Mouse (Mus musculus) forebrain, embryonic 10.5 days (tissue): ENCODE results near the gene Asphd1. TPM values are rescaled to one million over a fixed set of nuclear protein-coding genes. Genes with fewer than 3 reads are reported as not detected.
A peak's percentile ranks its signal among the peaks of the same experiment; 100 is the strongest.
"Not testable (repeated sequence)": the region's sequence is repeated elsewhere in the genome, so short reads cannot be mapped to it uniquely, and the experiment has no call there.

Experiments used
- DNase-seq: peaks from one replicate; pipeline ENCODE4 v3.0.0-alpha.2; 2017; ENCODE audit warnings: low spot score; ENCODE audit errors: extremely low spot score
- H3K27ac ChIP-seq: fragments of 300-500 bp; sonication (generic); 2 replicates; pipeline ENCODE4 v1.5.1; 2016; ENCODE audit warnings: mild to moderate bottlenecking
- H3K27me3 ChIP-seq: fragments of 300-500 bp; sonication (generic); 2 replicates; pipeline ENCODE4 v1.6.1; 2016; ENCODE audit warnings: mild to moderate bottlenecking; ENCODE audit not compliant: poor library complexity, severe bottlenecking
- H3K36me3 ChIP-seq: fragments of 300-500 bp; sonication (generic); replicated peaks from 2 replicates; pipeline ENCODE4 v1.6.1; 2016; ENCODE audit warnings: mild to moderate bottlenecking, moderate library complexity
- H3K4me1 ChIP-seq: fragments of 300-500 bp; sonication (generic); 2 replicates; pipeline ENCODE4 v1.6.1; 2016
- H3K4me3 ChIP-seq: fragments of 300-500 bp; sonication (generic); 2 replicates; pipeline ENCODE4 v1.5.1; 2016; ENCODE audit warnings: mild to moderate bottlenecking, moderate library complexity
- H3K9me3 ChIP-seq: fragments of 300-500 bp; sonication (generic); 2 replicates; pipeline ENCODE4 v1.6.1; 2016; ENCODE audit warnings: mild to moderate bottlenecking, moderate library complexity
- WGBS: fragments of 180-500 bp; shearing (Covaris S2); methylation state at CpG from one replicate; pipeline ENCODE4 v1.1.7; 2016; 5-methylcytosine and 5-hydroxymethylcytosine counted together
- polyA plus RNA-seq: library from polyadenylated mRNA; unstranded; fragments of >200 nt; fragmentation: Nextera tagmentation; extraction: Ambion mirVana; gene quantifications from 2 replicates; pipeline ENCODE4 v1.2.1, GENCODE M21; 2016

Gene Asphd1
- polyA plus RNA-seq, 1 experiment from 2014 or later: 0.21 TPM

GRCm38 (mm10) chr7:126948626-126949025 lies 756 bp downstream of the Asphd1 start:
- H3K27ac ChIP-seq: no peak overlapping the region
- H3K36me3 ChIP-seq: peaks cover 29% of the 10 kb centered on the region
- H3K4me3 ChIP-seq: peak overlapping the region; percentile 62; the same call in 1 of the 2 replicates
- peaks cover 29% of the 10 kb centered on the region for H3K4me1 ChIP-seq
- H3K9me3 ChIP-seq: no peaks in the 10 kb centered on the region
- DNase-seq: no peak
- H3K27me3 ChIP-seq: peaks cover 56% of the 10 kb centered on the region
- 84% methylated on average over 10 of the region's 10 CpGs for WGBS

GRCm38 (mm10) chr7:126946530-126946929 lies 2.9 kb downstream of the Asphd1 start:
- no peak overlapping the region for H3K4me3 ChIP-seq
- H3K9me3 ChIP-seq: no peaks in the 10 kb centered on the region
- H3K4me1 ChIP-seq: peaks cover 28% of the 10 kb centered on the region
- H3K27ac ChIP-seq: no peak overlapping the region
- peaks cover 49% of the 10 kb centered on the region for H3K36me3 ChIP-seq
- H3K27me3 ChIP-seq: peaks cover 35% of the 10 kb centered on the region
- DNase-seq: peak; percentile 30
- WGBS: 47% methylated on average over 3 of the region's 3 CpGs

- no peak overlapping the region for H3K27ac ChIP-seq
- peaks cover 10% of the 10 kb centered on the region; the same call in 1 of the 2 replicates for H3K4me1 ChIP-seq
- WGBS: 85% methylated on average over 5 of the region's 5 CpGs
- DNase-seq: no peak
- no peak overlapping the region for H3K4me3 ChIP-seq
- H3K36me3 ChIP-seq: peaks cover 83% of the 10 kb centered on the region
- no peaks in the 10 kb centered on the region for H3K9me3 ChIP-seq
- no peaks in the 10 kb centered on the region for H3K27me3 ChIP-seq
These were observed 7.6 kb downstream of the Asphd1 start for GRCm38 (mm10) chr7:126941801-126942200.

DNA sequence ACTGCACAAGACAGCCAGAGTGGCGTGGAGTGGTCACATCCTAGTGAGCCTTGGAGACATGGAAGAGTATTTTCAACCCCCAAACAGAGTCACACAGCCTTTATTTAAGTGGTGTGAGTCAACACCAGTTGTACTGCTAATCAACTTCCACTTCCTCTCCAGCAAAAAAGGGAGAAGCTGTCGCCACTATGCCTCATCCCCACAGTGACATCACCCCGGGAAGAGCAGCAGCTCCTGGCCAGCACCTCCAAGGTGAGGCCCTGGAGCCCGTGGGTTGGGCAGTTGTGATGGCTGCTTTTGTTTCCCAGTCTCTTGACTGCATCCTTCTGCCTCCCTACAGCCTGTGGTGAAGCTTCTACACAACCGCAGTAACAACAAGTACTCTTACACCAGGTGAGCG lies 8.2 kb downstream of the Asphd1 start:
- no peak for DNase-seq
- 50% methylated on average over 6 of the region's 6 CpGs for WGBS
- H3K36me3 ChIP-seq: peaks cover 84% of the 10 kb centered on the region

DNA sequence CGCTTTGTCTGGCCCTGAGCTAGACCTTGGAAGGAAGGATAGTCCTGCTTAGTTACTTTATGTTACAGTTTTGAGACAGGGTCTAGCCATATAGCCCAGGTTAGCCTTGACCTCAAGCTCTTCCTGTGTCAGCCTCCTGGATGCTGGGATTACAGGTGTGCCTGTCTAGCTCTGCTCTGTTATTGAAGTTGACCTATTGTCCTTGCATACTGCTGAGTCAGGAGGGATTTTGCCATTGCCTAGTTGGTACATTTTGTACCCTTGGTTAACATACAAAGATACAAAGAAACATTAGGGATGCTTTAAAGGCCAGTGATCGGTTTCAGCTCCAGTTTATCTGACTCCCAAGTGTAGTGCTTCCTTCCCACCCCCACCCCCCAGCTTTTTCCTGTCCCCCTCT lies 16.7 kb downstream of the Asphd1 start:
- peaks cover 25% of the 10 kb centered on the region for H3K4me1 ChIP-seq
- no peak overlapping the region for H3K4me3 ChIP-seq
- 87% methylated on average over 2 of the region's 2 CpGs for WGBS
- no peaks in the 10 kb centered on the region for H3K27me3 ChIP-seq
- no peak for DNase-seq
- no peak overlapping the region for H3K27ac ChIP-seq
- no peaks in the 10 kb centered on the region for H3K9me3 ChIP-seq
- peaks cover 74% of the 10 kb centered on the region for H3K36me3 ChIP-seq

More for the DNA sequence above, 8.2 kb downstream of the Asphd1 start:
- H3K4me3 ChIP-seq: no peak overlapping the region
- no peak overlapping the region for H3K27ac ChIP-seq
- H3K9me3 ChIP-seq: no peaks in the 10 kb centered on the region
- H3K27me3 ChIP-seq: no peaks in the 10 kb centered on the region
- peaks cover 10% of the 10 kb centered on the region; the same call in 1 of the 2 replicates for H3K4me1 ChIP-seq

DNA sequence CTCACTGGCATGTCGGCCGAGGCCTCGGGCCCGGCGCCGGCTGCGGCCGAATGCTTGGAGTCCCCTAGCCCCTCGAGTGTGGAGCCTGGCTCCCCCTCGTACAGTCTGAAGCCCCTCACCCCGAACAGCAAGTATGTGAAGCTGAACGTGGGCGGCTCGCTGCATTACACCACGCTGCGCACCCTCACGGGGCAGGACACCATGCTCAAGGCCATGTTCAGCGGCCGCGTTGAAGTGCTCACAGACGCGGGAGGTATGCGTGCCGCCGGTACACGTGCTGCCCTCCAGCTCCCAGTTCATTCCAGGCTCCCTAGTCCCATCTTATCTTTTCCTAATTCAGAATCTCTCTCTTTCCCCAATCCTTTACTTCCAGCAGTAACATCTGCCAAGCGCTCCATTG lies 20.3 kb downstream of the Asphd1 start:
- Histone ChIP-seq H3K9me3 (no peaks in the 10 kb centered on the region), H3K36me3 (peaks cover 38% of the 10 kb centered on the region), H3K4me1 (peaks cover 28% of the 10 kb centered on the region), H3K27me3 (no peaks in the 10 kb centered on the region), H3K27ac (peak overlapping the region; percentile 87), H3K4me3 (peak overlapping the region; percentile 70)
- under 1% methylated on average over 27 of the region's 27 CpGs for WGBS
- DNase-seq: no peak

DNA sequence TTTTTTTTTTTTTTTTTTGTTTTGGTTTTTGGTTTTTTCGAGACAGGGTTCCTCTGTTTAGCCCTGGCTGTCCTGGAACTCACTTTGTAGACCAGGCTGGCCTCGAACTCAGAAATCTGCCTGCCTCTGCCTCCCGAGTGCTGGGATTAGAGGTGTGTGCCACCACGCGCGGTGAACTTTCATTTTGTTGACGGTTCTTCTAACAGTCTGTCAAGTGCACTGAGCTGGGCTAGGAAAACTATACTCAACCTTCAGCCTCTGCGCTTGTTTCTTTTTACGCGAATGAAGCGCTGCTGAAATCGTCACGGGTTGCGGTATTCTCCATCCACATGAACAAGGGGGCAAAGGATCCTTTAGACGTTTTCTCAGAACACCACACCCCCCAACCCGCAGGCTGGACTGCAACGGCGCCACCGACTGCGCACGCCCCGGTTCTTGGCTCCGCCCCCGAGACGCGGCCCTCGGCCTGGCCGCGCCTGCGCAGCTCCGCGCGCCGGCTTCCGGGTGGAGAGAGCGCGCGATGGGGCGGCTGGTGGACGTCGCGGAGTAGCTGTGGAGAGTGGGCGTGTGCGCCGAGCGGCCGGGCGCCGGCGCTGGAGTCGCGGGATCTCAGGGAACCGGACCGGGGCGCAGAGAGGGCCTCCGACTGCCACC lies 20.9 kb downstream of the Asphd1 start, which contains the start of gene Kctd13:
Gene Kctd13, plus strand, starts transcription at position 496 of the 654 bp plus-strand sequence.
- Histone ChIP-seq H3K4me1 (peaks cover 32% of the 10 kb centered on the region), H3K27ac (peak within 1 kb of the TSS; percentile 87), H3K9me3 (no peaks in the 10 kb centered on the region), H3K27me3 (no peaks in the 10 kb centered on the region), H3K4me3 (peak within 1 kb of the TSS; percentile 70), H3K36me3 (peaks cover 34% of the 10 kb centered on the region)
- 6% methylated on average over 56 of the region's 56 CpGs for WGBS
- peak; percentile 88 for DNase-seq

DNA sequence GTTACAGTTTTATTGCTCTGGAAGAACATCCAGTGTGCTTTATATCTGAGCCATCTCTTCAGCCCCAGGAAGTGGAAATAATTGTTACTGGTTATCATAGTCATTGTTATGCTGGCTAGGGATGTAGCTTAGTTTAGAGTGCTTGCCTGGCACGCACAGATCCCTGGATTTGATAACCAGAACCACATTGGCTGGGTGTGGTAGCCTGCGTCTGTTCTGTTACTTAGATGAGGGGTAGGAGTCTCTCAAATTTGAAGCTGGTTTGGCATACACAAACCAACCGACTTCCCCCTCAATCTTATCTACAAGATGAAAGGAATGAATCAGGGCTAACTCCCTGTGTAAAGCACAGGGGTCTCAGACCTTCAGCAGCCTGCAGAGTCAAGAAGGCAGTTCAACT lies 23.1 kb downstream of the Asphd1 start:
- Histone ChIP-seq H3K9me3 (no peaks in the 10 kb centered on the region), H3K27me3 (no peaks in the 10 kb centered on the region), H3K27ac (no peak overlapping the region), H3K4me3 (no peak overlapping the region), H3K36me3 (peaks cover 13% of the 10 kb centered on the region), H3K4me1 (peaks cover 46% of the 10 kb centered on the region)
- DNase-seq: no peak
- 59% methylated on average over 3 of the region's 3 CpGs for WGBS

GRCm38 (mm10) chr7:126923999-126924398 lies 25.4 kb downstream of the Asphd1 start:
- H3K27me3 ChIP-seq: no peaks in the 10 kb centered on the region
- H3K9me3 ChIP-seq: no peaks in the 10 kb centered on the region
- no peaks in the 10 kb centered on the region for H3K36me3 ChIP-seq
- 72% methylated on average over 5 of the region's 5 CpGs for WGBS
- H3K27ac ChIP-seq: peak overlapping the region; percentile 67
- no peak overlapping the region for H3K4me3 ChIP-seq
- no peak for DNase-seq
- H3K4me1 ChIP-seq: peaks cover 32% of the 10 kb centered on the region

GRCm38 (mm10) chr7:126922624-126923060 lies 26.7 kb downstream of the Asphd1 start, which contains the start of gene Tmem219:
TSS of gene Tmem219 (minus strand) at chr7:126922917.
- Histone ChIP-seq H3K27ac (peak within 1 kb of the TSS; percentile 81), H3K4me3 (peak within 1 kb of the TSS; percentile 28), H3K9me3 (no peaks in the 10 kb centered on the region), H3K4me1 (peaks cover 28% of the 10 kb centered on the region), H3K27me3 (no peaks in the 10 kb centered on the region), H3K36me3 (no peaks in the 10 kb centered on the region)
- 67% methylated on average over 5 of the region's 5 CpGs for WGBS
- no peak for DNase-seq

GRCm38 (mm10) chr7:126921563-126921962 lies 27.8 kb downstream of the Asphd1 start:
- WGBS: 86% methylated on average over 2 of the region's 2 CpGs
- DNase-seq: no peak
- Histone ChIP-seq H3K9me3 (no peaks in the 10 kb centered on the region), H3K4me3 (peak overlapping the region; percentile 28; the same call in 1 of the 2 replicates), H3K27ac (peak overlapping the region; percentile 81), H3K4me1 (peaks cover 28% of the 10 kb centered on the region), H3K27me3 (no peaks in the 10 kb centered on the region), H3K36me3 (no peaks in the 10 kb centered on the region)

- no peak for DNase-seq
- WGBS: 93% methylated on average over 4 of the region's 4 CpGs
- no peak overlapping the region for H3K27ac ChIP-seq
- H3K9me3 ChIP-seq: no peaks in the 10 kb centered on the region
- no peaks in the 10 kb centered on the region for H3K27me3 ChIP-seq
- no peak overlapping the region for H3K4me3 ChIP-seq
- H3K36me3 ChIP-seq: no peaks in the 10 kb centered on the region
- H3K4me1 ChIP-seq: peaks cover 28% of the 10 kb centered on the region
These were observed 29.4 kb downstream of the Asphd1 start for GRCm38 (mm10) chr7:126919973-126920372.

DNA sequence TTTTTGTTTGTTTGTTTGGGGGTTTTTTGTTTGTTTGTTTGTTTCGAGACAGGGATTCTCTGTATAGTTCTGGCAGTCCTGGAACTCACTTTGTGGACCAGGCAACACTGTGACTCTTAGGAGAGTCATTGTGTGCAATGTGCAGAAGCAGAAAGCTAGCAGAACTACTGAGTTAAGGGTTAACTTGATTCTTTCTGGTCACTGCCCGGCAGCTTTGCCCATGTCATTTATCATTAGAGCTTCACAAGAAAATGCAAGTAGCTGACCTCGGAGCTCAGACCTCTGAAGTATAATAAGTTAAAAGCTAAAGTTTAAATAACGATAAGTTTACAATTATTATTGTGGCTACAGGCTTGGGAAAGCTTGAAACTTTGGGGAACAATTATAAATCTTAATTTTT lies 31.0 kb downstream of the Asphd1 start:
- 60% methylated on average over 4 of the region's 4 CpGs for WGBS
- not testable (repeated sequence) for H3K9me3 ChIP-seq, H3K36me3 ChIP-seq, DNase-seq, H3K27me3 ChIP-seq, H3K27ac ChIP-seq, H3K4me3 ChIP-seq
- H3K4me1 ChIP-seq: peaks cover 21% of the 10 kb centered on the region
